Mouse (Mus musculus) liver, embryonic 14.5 days (tissue): ENCODE measurements at regions not wholly inside any gene's neighbourhood (a gene's known extent, or its start where the extent isn't known, plus 50 kb on each side); places are given as distances from the start of the nearest gene placed in this dataset.
"Not testable (repeated sequence)": the region's sequence is repeated elsewhere in the genome, so short reads cannot be mapped to it uniquely, and the experiment has no call there.

Experiments used
- ATAC-seq: fragments of 200-750 bp; cut with Nextera tagmentation; 2 replicates; pipeline ENCODE4 v1.8.0; 2017; ENCODE audit warnings: moderate number of reproducible peaks, mild to moderate bottlenecking, moderate library complexity; ENCODE audit not compliant: insufficient read depth
- DNase-seq, 3 experiments: peaks; one replicate each; pipeline ENCODE4 v3.0.0-alpha.2; 2012 to 2013; ENCODE audit warnings: low read depth in 3 of 3, low spot score in 3 of 3
- H3K27ac ChIP-seq: fragments of 300-500 bp; sonication (generic); 2 replicates; pipeline ENCODE4 v1.5.1; 2014; ENCODE audit warnings: moderate library complexity, mild to moderate bottlenecking, control low read depth, inconsistent platforms
- H3K27me3 ChIP-seq: fragments of 300-500 bp; sonication (generic); 2 replicates; pipeline ENCODE4 v1.6.1; 2014; ENCODE audit warnings: mild to moderate bottlenecking, low read length, moderate library complexity; ENCODE audit not compliant: control insufficient read depth, insufficient read depth
- H3K36me3 ChIP-seq: fragments of 300-500 bp; sonication (generic); replicated peaks from 2 replicates; pipeline ENCODE4 v1.6.1; 2014; ENCODE audit warnings: low read depth; ENCODE audit not compliant: control insufficient read depth, insufficient read depth
- H3K4me1 ChIP-seq, 2 experiments: fragments of 200-500 bp in 1 of 2; fragments of 300-500 bp in 1 of 2; sonication (generic) in 1 of 2; replicated peaks; 2 replicates each; pipeline ENCODE4 v1.6.1; 2012 to 2014; ENCODE audit warnings: antibody characterized with exemption in 1 of 2, inconsistent platforms in 1 of 2, low read length in 1 of 2; ENCODE audit not compliant: control insufficient read depth in 2 of 2, insufficient read depth in 2 of 2
- H3K4me2 ChIP-seq: fragments of 300-500 bp; sonication (generic); 2 replicates; pipeline ENCODE4 v1.6.1; 2014; ENCODE audit warnings: low read depth, mild to moderate bottlenecking, control low read depth, moderate library complexity
- H3K4me3 ChIP-seq, 2 experiments: fragments of 200-500 bp in 1 of 2; fragments of 300-500 bp in 1 of 2; sonication (generic) in 1 of 2; 2 replicates each; pipeline ENCODE4 v1.5.1; 2012 to 2014; ENCODE audit warnings: low read depth in 2 of 2, low read length in 2 of 2, mild to moderate bottlenecking in 2 of 2, control low read depth in 1 of 2, inconsistent platforms in 1 of 2, moderate library complexity in 1 of 2; ENCODE audit not compliant: insufficient read depth in 1 of 2
- H3K9ac ChIP-seq: fragments of 300-500 bp; sonication (generic); replicated peaks from 2 replicates; pipeline ENCODE4 v1.6.1; 2014; ENCODE audit warnings: mild to moderate bottlenecking, control low read depth, moderate library complexity
- H3K9me3 ChIP-seq: fragments of 300-500 bp; sonication (generic); 2 replicates; pipeline ENCODE4 v1.6.1; 2016; ENCODE audit warnings: low read length, mixed read lengths; ENCODE audit not compliant: control insufficient read depth
- CTCF ChIP-seq: IDR thresholded peaks from 2 replicates; pipeline ENCODE4 v1.5.1; 2016; ENCODE audit warnings: antibody characterized with exemption, low read depth, control low read depth
- EP300 ChIP-seq: IDR thresholded peaks from 2 replicates; pipeline ENCODE4 v1.6.1; 2016; ENCODE audit warnings: antibody characterized with exemption, low read depth
- WGBS: fragments of 180-500 bp; shearing (Covaris S2); extraction: QIAGEN DNeasy Blood & Tissue Kit; methylation state at CpG from one replicate; pipeline ENCODE4 v1.1.7; 2014; ENCODE audit not compliant: insufficient replicate concordance; 5-methylcytosine and 5-hydroxymethylcytosine counted together

DNA sequence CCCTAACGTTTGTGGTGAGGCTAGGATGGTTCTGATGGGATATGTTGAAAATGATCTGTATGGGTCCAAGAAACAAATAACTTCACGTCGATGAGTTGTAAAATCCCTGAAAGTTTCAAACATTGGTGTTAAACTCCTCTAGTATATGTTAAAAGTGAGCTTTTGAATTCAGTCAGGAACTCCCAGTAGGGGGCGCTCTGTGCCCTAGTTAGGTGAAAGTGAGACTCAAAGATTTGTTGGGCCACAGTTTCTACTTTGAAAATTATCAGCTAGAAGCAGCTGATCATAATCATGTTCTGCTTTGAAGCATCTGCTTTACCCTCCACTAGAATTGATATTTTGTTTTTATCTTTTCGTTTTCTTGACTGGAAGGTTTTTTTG is 215.6 kb downstream of the Samd9l start:
- Histone ChIP-seq H3K9me3 (peaks cover 5% of the 10 kb centered on the region), H3K27ac (no peak overlapping the region), H3K4me3 (no peak overlapping the region), H3K9ac (no peak overlapping the region), H3K4me2 (no peak overlapping the region), H3K27me3 (no peaks in the 10 kb centered on the region), H3K4me1 (no peaks in the 10 kb centered on the region), H3K36me3 (no peaks in the 10 kb centered on the region)
- ATAC-seq (no peak), DNase-seq (no peak)
- WGBS = 24% methylated on average over 5 of the region's 5 CpGs
- TF ChIP-seq EP300 = no peak
- TF ChIP-seq CTCF = peak; percentile 29; the same call in 1 of the 2 replicates

DNA sequence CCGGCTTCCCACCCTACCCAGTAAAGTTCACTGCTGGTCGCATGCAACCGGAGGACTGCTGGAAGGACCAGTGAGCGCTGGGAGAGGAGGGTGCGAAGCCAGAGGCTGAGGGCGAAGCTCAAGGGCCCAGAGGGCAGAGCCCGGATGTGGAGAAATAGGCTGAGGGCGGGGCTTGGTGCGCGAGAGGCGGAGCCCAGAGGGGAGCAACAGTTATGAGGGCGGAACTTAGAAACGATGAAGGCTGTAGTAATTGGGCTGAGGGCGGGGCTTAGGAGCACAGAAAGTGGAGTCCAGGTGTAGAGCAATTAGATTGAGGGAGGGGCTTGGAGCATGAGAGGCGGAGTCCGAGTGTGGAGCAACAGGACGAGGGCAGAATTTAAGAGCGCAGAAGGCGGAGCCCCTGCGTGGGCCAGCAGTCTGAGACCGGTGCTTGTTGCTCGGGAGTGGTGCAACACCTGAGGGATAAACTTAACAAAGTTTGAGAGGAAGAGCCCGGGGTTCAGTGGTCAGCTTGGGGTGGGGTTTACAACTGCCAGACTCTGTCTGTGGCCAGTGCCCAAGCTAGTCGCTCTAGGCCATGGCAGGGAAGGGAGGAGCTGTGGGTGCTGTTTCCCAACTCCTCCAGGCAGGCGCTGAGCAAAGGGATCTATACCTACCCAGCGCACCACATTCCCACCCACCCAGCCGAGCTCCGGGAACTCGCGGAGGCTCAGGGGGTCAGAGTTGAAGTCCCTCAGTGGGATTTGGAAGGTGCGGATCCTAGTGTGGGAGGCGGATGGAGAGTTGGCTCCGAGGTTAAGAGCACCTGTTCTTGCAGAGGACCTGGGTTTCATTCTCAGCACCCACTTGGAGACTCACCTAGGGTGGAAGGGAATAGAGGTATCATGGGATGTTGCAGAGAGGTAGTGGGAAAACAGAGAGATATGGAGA is 216.2 kb downstream of the Samd9l start:
- no peak overlapping the region for H3K27ac ChIP-seq

DNA sequence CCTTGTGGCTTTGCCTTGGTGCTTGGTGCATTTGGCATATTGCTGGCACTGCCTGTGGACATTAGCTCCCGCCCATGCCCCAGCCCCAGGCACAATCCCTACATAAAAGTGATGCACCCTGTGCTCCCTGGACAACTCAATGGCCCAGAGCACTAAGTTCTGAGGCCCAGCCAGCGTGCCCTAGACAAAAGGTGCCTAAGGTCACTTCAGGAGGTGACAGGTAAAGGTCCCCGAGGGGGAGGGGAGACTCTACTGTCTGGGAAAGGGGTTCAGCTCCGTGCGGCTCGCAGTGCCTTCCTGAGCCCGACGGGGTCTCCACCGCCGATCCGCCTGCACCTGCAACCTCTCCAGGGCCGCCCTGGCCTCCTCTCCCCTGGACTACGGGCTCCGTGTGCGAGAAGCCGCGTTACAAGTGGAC is 216.9 kb downstream of the Samd9l start:
- H3K27me3 ChIP-seq, H3K4me2 ChIP-seq, H3K9me3 ChIP-seq, H3K4me1 ChIP-seq, H3K9ac ChIP-seq, H3K27ac ChIP-seq, H3K4me3 ChIP-seq, DNase-seq, H3K36me3 ChIP-seq: not testable (repeated sequence)
- 27% methylated on average over 17 of the region's 17 CpGs for WGBS
- peak; percentile 27 for ATAC-seq

More for the DNA sequence above, 216.2 kb downstream of the Samd9l start:
- Histone ChIP-seq H3K36me3 (no peaks in the 10 kb centered on the region), H3K9me3 (peaks cover 5% of the 10 kb centered on the region), H3K4me1 (no peaks in the 10 kb centered on the region), H3K27me3 (no peaks in the 10 kb centered on the region), H3K4me3 (no peak overlapping the region), H3K4me2 (peak overlapping the region; percentile 0; the same call in 1 of the 2 replicates), H3K9ac (no peak overlapping the region)
- 37% methylated on average over 33 of the region's 33 CpGs for WGBS
- no peak for TF ChIP-seq CTCF
- TF ChIP-seq EP300 = no peak
- DNase-seq (peak in 2 of 3 experiments; percentile 47 to 56), ATAC-seq (peak; percentile 79)

DNA sequence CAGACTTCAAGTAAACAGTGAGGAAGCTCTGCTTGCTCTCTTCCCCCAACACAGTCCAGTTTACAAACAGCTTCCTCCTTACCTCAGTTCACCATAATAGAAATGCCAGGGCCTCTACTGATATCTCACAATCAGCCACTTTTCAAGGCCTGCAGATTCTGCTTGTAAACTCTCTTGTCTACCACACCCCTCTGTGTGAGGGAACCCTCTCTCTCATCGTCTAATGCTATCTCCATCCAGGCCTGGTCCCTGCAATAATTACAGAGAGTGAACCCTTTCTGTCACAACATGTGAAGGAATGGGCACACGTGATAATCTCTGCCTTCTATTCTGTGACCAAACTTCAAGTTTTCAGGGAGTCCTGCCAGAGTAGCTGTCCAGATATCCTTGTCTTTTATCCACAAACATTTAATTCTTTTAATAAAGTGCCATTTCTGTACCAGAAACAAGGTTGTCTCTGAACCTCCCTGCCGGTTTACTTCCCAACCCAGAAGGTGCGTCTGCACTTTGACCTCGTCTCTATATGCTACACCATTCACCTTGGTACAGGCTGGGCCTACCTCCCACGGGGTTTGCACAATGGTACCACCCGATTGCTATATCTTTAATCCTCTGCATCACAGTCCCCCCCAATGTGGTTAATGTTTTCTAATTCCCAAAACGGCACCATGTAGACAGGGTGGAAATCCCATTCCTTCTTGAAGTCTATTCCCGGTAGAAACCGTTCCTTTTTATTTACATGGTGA is 219.6 kb downstream of the Samd9l start:
- ATAC-seq = peak; percentile 24; the same call in 1 of the 2 replicates
- H3K27me3 ChIP-seq, H3K27ac ChIP-seq, H3K4me2 ChIP-seq, H3K36me3 ChIP-seq, H3K9me3 ChIP-seq, H3K4me3 ChIP-seq, H3K9ac ChIP-seq, DNase-seq, H3K4me1 ChIP-seq: not testable (repeated sequence)
- WGBS = 50% methylated on average over 7 of the region's 10 CpGs

DNA sequence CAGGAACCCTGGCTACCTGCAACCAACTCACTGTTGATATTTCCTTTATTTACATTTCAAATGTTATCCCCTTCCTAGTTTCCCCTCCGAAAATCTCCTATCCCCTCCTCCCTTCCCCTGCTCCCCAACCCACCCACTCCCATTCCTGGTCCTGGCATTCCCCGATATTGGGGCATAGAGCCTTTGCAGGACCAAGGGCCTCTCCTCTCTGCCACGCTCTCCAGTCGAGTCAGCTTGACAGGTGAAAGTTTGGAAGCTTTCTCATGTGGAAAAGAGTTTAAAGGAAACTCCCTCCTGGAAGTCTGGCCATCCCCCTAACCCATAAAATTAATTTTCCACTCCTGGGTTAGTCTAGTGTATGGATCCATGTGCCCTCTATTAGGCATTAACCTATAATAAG is 229.9 kb downstream of the Samd9l start:
- not testable (repeated sequence) for H3K36me3 ChIP-seq, H3K4me3 ChIP-seq, ATAC-seq, H3K27me3 ChIP-seq, DNase-seq, H3K4me1 ChIP-seq, H3K4me2 ChIP-seq, H3K9me3 ChIP-seq, H3K9ac ChIP-seq, H3K27ac ChIP-seq
- 30% methylated on average over 3 of the region's 4 CpGs for WGBS

DNA sequence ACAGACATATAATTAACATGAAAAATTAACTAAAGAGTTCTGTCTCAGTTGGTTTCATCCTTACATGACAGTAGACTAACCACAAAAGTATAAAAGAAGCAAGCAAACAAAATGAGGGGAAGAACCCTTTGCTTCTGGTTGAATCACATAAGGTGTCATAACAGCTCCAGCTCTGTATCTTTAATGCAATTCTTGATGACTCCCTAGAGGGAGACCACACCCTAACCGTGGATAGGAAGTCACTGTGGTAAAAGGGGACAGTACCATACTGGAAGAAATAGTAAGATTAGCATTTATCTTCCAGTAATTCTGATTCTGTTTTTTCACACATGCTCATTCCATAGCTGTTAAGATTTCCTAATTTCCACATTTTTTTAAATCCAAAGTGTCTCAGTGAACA is 233.2 kb downstream of the Samd9l start:
- H3K4me3 ChIP-seq, H3K4me2 ChIP-seq, H3K27ac ChIP-seq, H3K27me3 ChIP-seq, DNase-seq, H3K4me1 ChIP-seq, H3K36me3 ChIP-seq, H3K9ac ChIP-seq, H3K9me3 ChIP-seq: not testable (repeated sequence)
- WGBS = 17% methylated on average over 1 of the region's 1 CpGs
- ATAC-seq = peak; percentile 79; the same call in 1 of the 2 replicates

DNA sequence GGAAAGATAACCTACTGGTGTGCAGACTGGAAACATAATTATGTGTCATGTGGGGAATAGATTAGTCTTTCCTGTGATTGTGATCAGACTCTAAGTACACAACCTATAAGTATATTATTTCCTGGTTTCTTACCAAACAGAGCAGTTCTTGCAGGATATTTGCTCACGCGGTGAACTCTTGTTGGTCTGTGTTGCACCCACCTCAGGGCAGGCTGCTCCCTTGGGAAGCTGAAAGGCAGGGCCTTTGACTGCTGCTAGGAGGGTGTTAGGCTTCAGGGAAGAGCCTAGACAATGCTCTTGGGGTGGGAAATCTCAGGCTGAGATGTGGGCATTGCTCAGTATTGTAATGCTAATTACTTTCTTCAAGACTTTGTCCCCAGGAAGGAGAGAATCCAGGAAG is 247.5 kb downstream of the Samd9l start:
- DNase-seq, ATAC-seq, H3K4me3 ChIP-seq, H3K9me3 ChIP-seq, H3K9ac ChIP-seq, H3K4me1 ChIP-seq, H3K4me2 ChIP-seq, H3K36me3 ChIP-seq, H3K27me3 ChIP-seq, H3K27ac ChIP-seq: not testable (repeated sequence)
- 38% methylated on average over 2 of the region's 2 CpGs for WGBS
